In the genomic region with DNA sequence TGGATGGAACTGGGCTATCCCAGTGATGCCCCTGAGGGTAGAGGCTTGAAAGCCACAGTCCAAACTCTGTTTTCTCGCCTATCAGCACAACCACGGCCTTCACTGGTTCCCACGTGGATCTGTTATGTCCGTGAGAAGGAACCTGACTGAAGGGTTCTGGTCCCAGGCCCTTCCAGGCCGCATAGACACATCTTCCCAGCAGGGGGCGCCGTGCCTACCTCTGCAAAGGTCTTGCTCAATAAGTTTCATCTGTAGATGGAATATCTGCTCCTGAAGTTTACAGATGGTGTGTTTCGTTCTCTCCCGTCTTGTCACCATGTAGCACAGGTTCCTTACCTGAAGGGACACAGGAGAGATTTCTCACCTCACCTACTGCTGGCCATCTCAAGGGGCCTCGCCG, we compare ENCODE assay signal across 9 mouse cellular contexts. TPM values are rescaled to one million over a fixed set of nuclear protein-coding genes. Genes with fewer than 3 reads are reported as not detected.
A peak's percentile ranks its signal among the peaks of the same experiment; 100 is the strongest.
DNase-seq lines count a peak whose midpoint lies in the region; ATAC-seq and TF ChIP-seq lines count a peak whose summit lies in the region.
"Had no signal": no experiment of that assay in that cellular context is flagged by ENCODE, and none has a peak within 500 bp of the region (broad histone marks: within the 10 kb centered on the region; RNA-seq: fewer than 3 reads in every experiment).

No protein-coding gene starts in this region.

- no peak for ATAC-seq in hindbrain, embryonic 14.5 days (ENCODE audit: low FRiP score)
- no peak for ATAC-seq in hindbrain, embryonic 12.5 days (ENCODE audit: low FRiP score)
- ATAC-seq in limb, embryonic 14.5 days (ENCODE audit: low FRiP score, low read depth) = no peak

- H3K9me3 ChIP-seq in hindbrain, embryonic 14.5 days (ENCODE audit: control insufficient read depth, low read length) = no peaks in the 10 kb centered on the region
- no peaks in the 10 kb centered on the region for H3K9me3 ChIP-seq in hindbrain, embryonic 12.5 days (replicated peaks)
- no peaks in the 10 kb centered on the region for H3K9me3 ChIP-seq in limb, embryonic 14.5 days (ENCODE audit: control insufficient read depth, low read length)
- H3K9me3 ChIP-seq: embryonic facial prominence, embryonic 12.5 days had no signal

- H3K4me2 ChIP-seq in hindbrain, embryonic 14.5 days (replicated peaks) = no peak overlapping the region
- no peak overlapping the region for H3K4me2 ChIP-seq in hindbrain, embryonic 12.5 days (replicated peaks)
- no peak overlapping the region for H3K4me2 ChIP-seq in limb, embryonic 14.5 days (replicated peaks; ENCODE audit: low read depth, low read length, severe bottlenecking)
- H3K4me2 ChIP-seq: embryonic facial prominence, embryonic 12.5 days had no signal

- H3K27me3 ChIP-seq in hindbrain, embryonic 14.5 days (ENCODE audit: control insufficient read depth, insufficient read depth, low read length) = no peaks in the 10 kb centered on the region
- no peaks in the 10 kb centered on the region for H3K27me3 ChIP-seq in hindbrain, embryonic 12.5 days
- H3K27me3 ChIP-seq in limb, embryonic 14.5 days (ENCODE audit: control insufficient read depth, insufficient read depth, low read length) = no peaks in the 10 kb centered on the region
- H3K27me3 ChIP-seq: embryonic facial prominence, embryonic 12.5 days had no signal

- DNase-seq in hindbrain, embryonic 14.5 days (ENCODE audit: low spot score) = peak; percentile 72
- peak; percentile 74 for DNase-seq in adipocyte (ENCODE audit: low spot score)
- DNase-seq in embryo, embryonic 10.5 days (ENCODE audit: low spot score) = peak; percentile 81
- DNase-seq in heart, postnatal 4 days = peak; percentile 88
- DNase-seq in limb, embryonic 14.5 days (ENCODE audit: low spot score) = peak; percentile 74
- DNase-seq in ovary, postnatal 14 days (ENCODE audit: low spot score) = peak; percentile 71
- DNase-seq in thymus, postnatal 10 days (ENCODE audit: low spot score in 2 of 2) = peak; percentile 66 to 87

- H3K27ac ChIP-seq in hindbrain, embryonic 14.5 days = no peak overlapping the region
- H3K27ac ChIP-seq in hindbrain, embryonic 12.5 days = no peak overlapping the region
- no peak overlapping the region for H3K27ac ChIP-seq in limb, embryonic 14.5 days (replicated peaks; ENCODE audit: low read depth, low read length)
- H3K27ac ChIP-seq: embryonic facial prominence, embryonic 12.5 days had no signal

- no peak for TF ChIP-seq POLR2A in limb, embryonic 14.5 days (IDR thresholded peaks at IDR 0.05; ENCODE audit: borderline replicate concordance, extremely low read depth, insufficient read depth, insufficient read length)

- 45% methylated on average over 11 of the region's 11 CpGs for WGBS in hindbrain, embryonic 14.5 days
- WGBS in hindbrain, embryonic 12.5 days = 48% methylated on average over 11 of the region's 11 CpGs
- WGBS in limb, embryonic 14.5 days = 42% methylated on average over 11 of the region's 11 CpGs

- peaks cover 7% of the 10 kb centered on the region; the same call in 1 of the 2 replicates for H3K4me1 ChIP-seq in hindbrain, embryonic 14.5 days (replicated peaks; ENCODE audit: control insufficient read depth, insufficient read depth, low read length)
- peaks cover 11% of the 10 kb centered on the region for H3K4me1 ChIP-seq in hindbrain, embryonic 12.5 days
- H3K4me1 ChIP-seq in limb, embryonic 14.5 days (ENCODE audit: control insufficient read depth, insufficient read depth, low read length) = no peaks in the 10 kb centered on the region
- H3K4me1 ChIP-seq: embryonic facial prominence, embryonic 12.5 days had no signal

- no peak overlapping the region for H3K4me3 ChIP-seq in hindbrain, embryonic 14.5 days (replicated peaks; ENCODE audit: low read length)
- H3K4me3 ChIP-seq in hindbrain, embryonic 12.5 days = no peak overlapping the region
- no peak overlapping the region for H3K4me3 ChIP-seq in limb, embryonic 14.5 days (replicated peaks; ENCODE audit: low read length)
- H3K4me3 ChIP-seq: embryonic facial prominence, embryonic 12.5 days had no signal

- H3K9ac ChIP-seq in hindbrain, embryonic 14.5 days = no peak overlapping the region
- no peak overlapping the region for H3K9ac ChIP-seq in hindbrain, embryonic 12.5 days
- no peak overlapping the region for H3K9ac ChIP-seq in limb, embryonic 14.5 days (ENCODE audit: low read depth, low read length, severe bottlenecking)
- H3K9ac ChIP-seq: embryonic facial prominence, embryonic 12.5 days had no signal

- H3K36me3 ChIP-seq in hindbrain, embryonic 14.5 days (replicated peaks; ENCODE audit: control insufficient read depth, insufficient read depth) = no peaks in the 10 kb centered on the region
- no peaks in the 10 kb centered on the region for H3K36me3 ChIP-seq in hindbrain, embryonic 12.5 days
- H3K36me3 ChIP-seq in limb, embryonic 14.5 days (ENCODE audit: control insufficient read depth, insufficient read depth, low read length) = peaks cover 57% of the 10 kb centered on the region

RNA-seq across cellular contexts. Expression of a gene that starts 36.6 kb away (rescaled TPM):
- 0.39 and 0.56 TPM in 2 replicates for polyA plus RNA-seq in hindbrain, embryonic 14.5 days (2014; fragmentation: Nextera tagmentation; extraction: Ambion mirVana)
- 0.83 and 1.0 TPM in 2 replicates for polyA plus RNA-seq in hindbrain, embryonic 12.5 days (2016; fragmentation: Nextera tagmentation; extraction: Ambion mirVana)
- 1 to 10 TPM; 2.7 to 3.0 TPM for total RNA-seq in heart, postnatal 4 days (2021)
- 5.2 and 5.7 TPM in 2 replicates for polyA plus RNA-seq in limb, embryonic 14.5 days (2012; rRNA removed)
- 1.7 and 1.8 TPM in 2 replicates for polyA plus RNA-seq in limb, embryonic 14.5 days (2014; fragmentation: Nextera tagmentation; extraction: Ambion mirVana)

RNA-seq across cellular contexts. Expression of a gene that starts 57.4 kb away (rescaled TPM):
- 225 TPM in 2 replicates for polyA plus RNA-seq in hindbrain, embryonic 14.5 days (2014; fragmentation: Nextera tagmentation; extraction: Ambion mirVana)
- 125 and 126 TPM in 2 replicates for polyA plus RNA-seq in hindbrain, embryonic 12.5 days (2016; fragmentation: Nextera tagmentation; extraction: Ambion mirVana)
- total RNA-seq in heart, postnatal 4 days (2021) = 10 to 100 TPM; 93.6 to 95.8 TPM
- 54.7 and 55.1 TPM in 2 replicates for polyA plus RNA-seq in limb, embryonic 14.5 days (2012; rRNA removed)
- polyA plus RNA-seq in limb, embryonic 14.5 days (2014; fragmentation: Nextera tagmentation; extraction: Ambion mirVana) = 98.2 and 117 TPM in 2 replicates

RNA-seq across cellular contexts. Expression of a gene that starts 57.4 kb away (rescaled TPM):
- 17.4 and 17.7 TPM in 2 replicates for polyA plus RNA-seq in hindbrain, embryonic 14.5 days (2014; fragmentation: Nextera tagmentation; extraction: Ambion mirVana)
- 16.4 and 18.1 TPM in 2 replicates for polyA plus RNA-seq in hindbrain, embryonic 12.5 days (2016; fragmentation: Nextera tagmentation; extraction: Ambion mirVana)
- 10 to 100 TPM; 23.0 to 23.7 TPM for total RNA-seq in heart, postnatal 4 days (2021)
- 15.2 and 19.4 TPM in 2 replicates for polyA plus RNA-seq in limb, embryonic 14.5 days (2012; rRNA removed)
- 18.0 and 18.5 TPM in 2 replicates for polyA plus RNA-seq in limb, embryonic 14.5 days (2014; fragmentation: Nextera tagmentation; extraction: Ambion mirVana)
